Mouse (Mus musculus) brain, adult 2 months (tissue): ENCODE data around the gene Rtca.
A peak's percentile ranks its signal among the peaks of the same experiment; 100 is the strongest.

Experiments
- DNase-seq: peaks from one replicate; pipeline ENCODE4 v3.0.0; 2011; ENCODE audit warnings: low read depth, low spot score

Gene Rtca

GRCm38 (mm10) chr3:116476686-116477298, 31.2 kb downstream of the Rtca start:
- no peak for DNase-seq

GRCm38 (mm10) chr3:116474602-116475001, 33.4 kb downstream of the Rtca start:
- DNase-seq = peak; percentile 80

- no peak for DNase-seq
Measured at GRCm38 (mm10) chr3:116465709-116466108, 42.3 kb downstream of the Rtca start.

GRCm38 (mm10) chr3:116464318-116464717, 43.7 kb downstream of the Rtca start:
- DNase-seq = no peak

GRCm38 (mm10) chr3:116461053-116461452, 47.0 kb downstream of the Rtca start:
- no peak for DNase-seq

- no peak for DNase-seq
Measured at GRCm38 (mm10) chr3:116454529-116454928, 53.5 kb downstream of the Rtca start.

- DNase-seq = peak; percentile 30
Measured at GRCm38 (mm10) chr3:116450741-116451140, 57.3 kb downstream of the Rtca start.

- DNase-seq = no peak
Measured at GRCm38 (mm10) chr3:116444327-116444726, 63.7 kb downstream of the Rtca start.

GRCm38 (mm10) chr3:116442788-116443187, 65.2 kb downstream of the Rtca start:
- no peak for DNase-seq

- no peak for DNase-seq
Measured at GRCm38 (mm10) chr3:116441518-116442205, 66.3 kb downstream of the Rtca start.

GRCm38 (mm10) chr3:116440066-116440997, 67.7 kb downstream of the Rtca start:
- no peak for DNase-seq
